Mouse (Mus musculus) olfactory bulb, adult 2 months (tissue): ENCODE results near the gene Zfp276.

Experiments used
- CTCF ChIP-seq: fragments of 200-500 bp; IDR thresholded peaks from 2 replicates; pipeline ENCODE4 v1.5.1; 2012; ENCODE audit warnings: low read depth, mild to moderate bottlenecking, low read length, moderate library complexity; ENCODE audit not compliant: insufficient read depth
- POLR2A ChIP-seq: fragments of 200-500 bp; IDR thresholded peaks from 2 replicates; pipeline ENCODE4 v1.6.1; 2012; ENCODE audit warnings: mild to moderate bottlenecking, low read depth, low read length, moderate library complexity; ENCODE audit not compliant: insufficient read depth

DNA sequence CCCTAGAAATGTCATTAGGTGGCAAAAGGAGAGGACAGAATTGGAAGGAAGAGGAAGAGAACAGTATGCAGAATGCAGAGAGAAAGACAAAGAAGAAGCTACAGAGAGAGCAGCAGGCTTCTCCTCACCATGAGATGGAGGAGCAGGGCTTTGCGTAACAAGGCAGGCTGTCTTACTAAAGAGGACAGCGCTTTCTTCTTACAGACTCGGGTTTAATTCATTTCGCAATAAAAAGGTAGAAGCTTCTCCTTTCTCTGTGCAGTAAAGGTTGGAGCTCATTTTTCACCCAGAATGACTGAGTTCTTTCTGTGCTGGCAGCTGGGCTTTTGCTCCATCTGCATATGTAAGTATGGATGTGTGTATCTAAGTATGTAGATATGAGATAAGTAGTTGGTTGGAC lies 25.8 kb downstream of the Zfp276 start:
- TF ChIP-seq POLR2A (no peak), CTCF (no peak)
